ENCODE assay signal across 22 mouse cellular contexts in the genomic region with DNA sequence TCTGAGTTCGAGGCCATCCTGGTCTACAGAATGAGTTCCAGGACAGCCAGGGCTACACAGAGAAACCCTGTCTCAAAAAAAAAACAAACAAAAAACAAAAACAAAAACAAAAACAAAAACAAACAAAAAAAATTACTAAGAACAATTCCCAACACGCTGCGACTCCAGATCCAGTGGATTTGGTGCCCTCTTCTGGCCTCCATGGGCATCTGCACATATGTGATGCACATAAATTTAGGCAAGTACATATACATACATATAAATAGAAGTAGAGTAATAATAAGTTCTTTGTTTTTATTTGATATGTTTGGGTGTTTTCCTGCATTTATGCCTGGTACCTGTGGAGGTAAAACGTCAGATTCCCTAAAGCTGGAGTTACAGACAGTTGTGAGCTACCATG. TPM values are rescaled to one million over a fixed set of nuclear protein-coding genes. Genes with fewer than 3 reads are reported as not detected.
DNase-seq lines count a peak whose midpoint lies in the region; ATAC-seq and TF ChIP-seq lines count a peak whose summit lies in the region.
"Had no signal": no experiment of that assay in that cellular context is flagged by ENCODE, and none has a peak within 500 bp of the region (broad histone marks: within the 10 kb centered on the region; RNA-seq: fewer than 3 reads in every experiment).

No protein-coding gene starts in this region.

- no peak overlapping the region for H3K9ac ChIP-seq in heart, embryonic 12.5 days
- H3K9ac ChIP-seq: hindbrain, embryonic 13.5 days; kidney, embryonic 15.5 days; limb, embryonic 12.5 days; liver, embryonic 15.5 days; midbrain, embryonic 12.5 days; neural tube, embryonic 12.5 days had no signal

- H3K27me3 ChIP-seq in heart, embryonic 12.5 days (replicated peaks) = no peaks in the 10 kb centered on the region
- H3K27me3 ChIP-seq: CH12.LX; hindbrain, embryonic 13.5 days; kidney, embryonic 15.5 days; limb, embryonic 12.5 days; liver, embryonic 15.5 days; midbrain, embryonic 12.5 days; neural tube, embryonic 12.5 days had no signal

- no peaks in the 10 kb centered on the region for H3K36me3 ChIP-seq in heart, embryonic 12.5 days
- H3K36me3 ChIP-seq: forebrain, embryonic 10.5 days; hindbrain, embryonic 13.5 days; kidney, embryonic 15.5 days; limb, embryonic 12.5 days; liver, embryonic 15.5 days; midbrain, embryonic 12.5 days; neural tube, embryonic 12.5 days had no signal

- no peak overlapping the region for H3K27ac ChIP-seq in heart, embryonic 12.5 days (ENCODE audit: poor library complexity, severe bottlenecking)
- H3K27ac ChIP-seq in layer of hippocampus, adult 2 months = no peak overlapping the region
- H3K27ac ChIP-seq: forebrain, embryonic 10.5 days; gastrocnemius, adult 2 months; hindbrain, embryonic 13.5 days; kidney, embryonic 15.5 days; limb, embryonic 12.5 days; liver, embryonic 15.5 days; macrophage; midbrain, embryonic 12.5 days; neural tube, embryonic 12.5 days had no signal

- no peaks in the 10 kb centered on the region for H3K9me3 ChIP-seq in heart, embryonic 12.5 days (replicated peaks)
- H3K9me3 ChIP-seq: forebrain, embryonic 10.5 days; hindbrain, embryonic 13.5 days; kidney, embryonic 15.5 days; limb, embryonic 12.5 days; liver, embryonic 15.5 days; midbrain, embryonic 12.5 days; neural tube, embryonic 12.5 days had no signal

- H3K4me3 ChIP-seq in heart, embryonic 12.5 days = no peak overlapping the region
- H3K4me3 ChIP-seq in layer of hippocampus, adult 2 months = no peak overlapping the region
- H3K4me3 ChIP-seq: forebrain, embryonic 10.5 days; gastrocnemius, adult 2 months; hindbrain, embryonic 13.5 days; kidney, embryonic 15.5 days; limb, embryonic 12.5 days; liver, embryonic 15.5 days; midbrain, embryonic 12.5 days; neural tube, embryonic 12.5 days had no signal

- 86% methylated on average over 4 of the region's 4 CpGs for WGBS in heart, embryonic 12.5 days

- H3K4me2 ChIP-seq in heart, embryonic 12.5 days = no peak overlapping the region
- H3K4me2 ChIP-seq: hindbrain, embryonic 13.5 days; kidney, embryonic 15.5 days; limb, embryonic 12.5 days; liver, embryonic 15.5 days; midbrain, embryonic 12.5 days; neural tube, embryonic 12.5 days had no signal

- peaks cover 34% of the 10 kb centered on the region for H3K4me1 ChIP-seq in heart, embryonic 12.5 days (replicated peaks)
- H3K4me1 ChIP-seq: forebrain, embryonic 10.5 days; hindbrain, embryonic 13.5 days; limb, embryonic 12.5 days; midbrain, embryonic 12.5 days; neural tube, embryonic 12.5 days had no signal

- peak; percentile 59 for TF ChIP-seq CTCF in layer of hippocampus, adult 2 months (conservative IDR thresholded peaks at IDR 0.05)

- DNase-seq in heart, adult 11 months = peak; percentile 12
- no peak for DNase-seq in layer of hippocampus, adult 2 months (ENCODE audit: low spot score in 2 of 2)
- no peak for DNase-seq in layer of hippocampus, postnatal 10 days (ENCODE audit: low spot score in 2 of 2)
- peak; percentile 35 for DNase-seq in 416B (ENCODE audit: low read depth)
- DNase-seq in ZHBTc4 (ENCODE audit: low read depth, low spot score) = peak; percentile 56
- DNase-seq: adrenal gland, postnatal 25 days; cerebellum, adult 11-12 months; cerebellum, postnatal 36 days; gastrocnemius, adult 2 months; right cerebral cortex, postnatal 4 days had no signal

- ATAC-seq in heart, embryonic 12.5 days (ENCODE audit: insufficient number of reproducible peaks, low FRiP score) = no peak
- ATAC-seq in granulocyte monocyte progenitor cell, adult 5-6 weeks (replicated peaks; ENCODE audit: poor library complexity, severe bottlenecking) = no peak
- ATAC-seq: activated CD4-positive, CD25-positive, alpha-beta regulatory T cell, adult 4 months had no signal

RNA-seq across cellular contexts. Expression of a gene that starts 12.4 kb away (rescaled TPM):
- 211 and 224 TPM in 2 replicates for polyA plus RNA-seq in heart, embryonic 12.5 days (2016; fragmentation: Nextera tagmentation; extraction: Ambion mirVana)
- 1 to 10 TPM; 4.1 to 4.9 TPM for total RNA-seq in layer of hippocampus, adult 2 months (2021)
- under 1 TPM; 0.36 to 0.39 TPM for total RNA-seq in layer of hippocampus, postnatal 10 days (2021)
- total RNA-seq in granulocyte monocyte progenitor cell, adult 5-6 weeks (2014; fragmentation: Nextera tagmentation) = 0.60 and 1.4 TPM in 2 replicates
- total RNA-seq in granulocyte monocyte progenitor cell, adult 5-6 weeks (2017) = 1.6 and 1.9 TPM in 2 replicates
- polyA plus RNA-seq: activated CD4-positive, CD25-positive, alpha-beta regulatory T cell, adult 4 months had no signal

RNA-seq across cellular contexts. Expression of a gene that starts 34.1 kb away (rescaled TPM):
- polyA plus RNA-seq in heart, embryonic 12.5 days (2016; fragmentation: Nextera tagmentation; extraction: Ambion mirVana) = 69.5 and 73.4 TPM in 2 replicates
- 10 to 100 TPM; 16.5 to 17.7 TPM for total RNA-seq in layer of hippocampus, adult 2 months (2021)
- total RNA-seq in layer of hippocampus, postnatal 10 days (2021) = 10 to 100 TPM; 26.2 to 29.3 TPM
- 11.2 and 25.9 TPM in 2 replicates for total RNA-seq in granulocyte monocyte progenitor cell, adult 5-6 weeks (2014; fragmentation: Nextera tagmentation)
- 38.7 and 52.3 TPM in 2 replicates for total RNA-seq in granulocyte monocyte progenitor cell, adult 5-6 weeks (2017)

Comparison
In these comparisons a context has a peak if more than half of its experiments do, and no peak if none do; other contexts are left out.
1. DNase-seq: peak in heart, adult 11 months (single experiment), 416B (single experiment) and ZHBTc4 (single experiment); none in layer of hippocampus, adult 2 months (0 of 2) and layer of hippocampus, postnatal 10 days (0 of 2).